Mouse (Mus musculus) hindbrain, embryonic 13.5 days (tissue): Measurements from ENCODE around the gene Grid1. TPM values are rescaled to one million over a fixed set of nuclear protein-coding genes. Genes with fewer than 3 reads are reported as not detected.
A peak's percentile ranks its signal among the peaks of the same experiment; 100 is the strongest.

Experiments used
- ATAC-seq: fragments of 200-750 bp; cut with Nextera tagmentation; 2 replicates; pipeline ENCODE4 v1.8.0; 2017; ENCODE audit warnings: moderate TSS enrichment; ENCODE audit not compliant: low FRiP score
- H3K27ac ChIP-seq: fragments of 300-500 bp; sonication (generic); 2 replicates; pipeline ENCODE4 v1.5.1; 2015; ENCODE audit warnings: inconsistent platforms, mild to moderate bottlenecking, moderate library complexity
- H3K27me3 ChIP-seq: fragments of 300-500 bp; sonication (generic); 2 replicates; pipeline ENCODE4 v1.6.1; 2015; ENCODE audit warnings: mild to moderate bottlenecking, inconsistent platforms
- H3K36me3 ChIP-seq: fragments of 300-500 bp; sonication (generic); 2 replicates; pipeline ENCODE4 v1.6.1; 2015; ENCODE audit warnings: mild to moderate bottlenecking, inconsistent platforms
- H3K4me1 ChIP-seq: fragments of 300-500 bp; sonication (generic); replicated peaks from 2 replicates; pipeline ENCODE4 v1.6.1; 2015; ENCODE audit warnings: inconsistent platforms
- H3K4me2 ChIP-seq: fragments of 300-500 bp; sonication (generic); 2 replicates; pipeline ENCODE4 v1.6.1; 2015; ENCODE audit warnings: inconsistent platforms, mild to moderate bottlenecking, moderate library complexity
- H3K4me3 ChIP-seq: fragments of 300-500 bp; sonication (generic); 2 replicates; pipeline ENCODE4 v1.5.1; 2015; ENCODE audit warnings: mild to moderate bottlenecking, inconsistent platforms
- H3K9ac ChIP-seq: fragments of 300-500 bp; sonication (generic); 2 replicates; pipeline ENCODE4 v1.6.1; 2015; ENCODE audit warnings: mild to moderate bottlenecking, inconsistent platforms
- H3K9me3 ChIP-seq: fragments of 300-500 bp; sonication (generic); 2 replicates; pipeline ENCODE4 v1.6.1; 2016; ENCODE audit warnings: inconsistent platforms
- WGBS: fragments of 180-500 bp; shearing (Covaris S2); methylation state at CpG from one replicate; pipeline ENCODE4 v1.1.7; 2015; 5-methylcytosine and 5-hydroxymethylcytosine counted together
- polyA plus RNA-seq: library from polyadenylated mRNA; unstranded; fragments of >200 nt; fragmentation: Nextera tagmentation; extraction: Ambion mirVana; gene quantifications from 2 replicates; pipeline ENCODE4 v1.2.1, GENCODE M21; 2015

Gene Grid1
- 3.5 and 3.6 TPM in 2 replicates for polyA plus RNA-seq

DNA sequence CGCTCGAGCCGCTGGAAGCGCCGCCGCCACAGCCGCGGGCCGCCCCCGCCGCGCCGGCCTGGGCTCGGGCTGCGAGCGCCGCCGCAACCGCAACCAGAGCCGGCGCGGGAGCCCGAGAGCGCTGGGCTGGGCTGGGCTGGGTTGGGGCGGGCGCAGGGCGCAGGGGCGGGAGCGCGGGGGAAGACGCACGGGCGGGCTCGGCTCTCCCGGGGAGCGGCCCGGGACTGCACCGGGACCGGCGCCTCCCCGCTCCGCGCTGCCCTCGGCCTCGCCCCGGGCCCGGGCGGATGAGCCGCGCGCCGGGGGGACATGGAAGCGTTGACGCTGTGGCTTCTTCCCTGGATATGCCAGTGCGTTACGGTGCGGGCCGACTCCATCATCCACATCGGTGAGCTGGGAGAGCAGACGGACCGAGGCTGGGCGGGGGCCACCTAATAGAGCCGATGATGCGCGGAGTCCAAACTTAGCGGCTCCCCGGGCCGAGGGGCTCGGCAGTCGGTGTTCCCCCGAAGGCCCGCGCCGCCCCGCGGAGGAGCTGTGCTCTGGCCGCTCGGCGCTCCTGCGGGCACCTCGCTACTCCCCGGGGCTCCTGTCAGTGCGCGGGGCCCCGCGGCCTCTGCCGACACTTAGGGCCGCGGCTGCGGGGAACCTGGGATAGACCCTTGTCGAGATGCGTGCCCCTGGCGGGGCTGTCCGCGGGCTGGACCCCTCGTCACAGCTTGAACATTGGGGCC lies at the start of gene Grid1:
TSS of gene Grid1 (plus strand) at position 190 of the 734 bp plus-strand sequence.
- under 1% methylated on average over 78 of the region's 96 CpGs for WGBS
- peak within 1 kb of the TSS; percentile 83 for H3K4me2 ChIP-seq
- ATAC-seq = peak; percentile 70
- H3K9ac ChIP-seq = peak within 1 kb of the TSS; percentile 79
- no peaks in the 10 kb centered on the region for H3K36me3 ChIP-seq
- H3K27ac ChIP-seq = peak within 1 kb of the TSS; percentile 87
- H3K9me3 ChIP-seq = no peaks in the 10 kb centered on the region
- H3K4me3 ChIP-seq = peak within 1 kb of the TSS; percentile 60
- H3K27me3 ChIP-seq = peaks cover 74% of the 10 kb centered on the region
- H3K4me1 ChIP-seq = peaks cover 43% of the 10 kb centered on the region

DNA sequence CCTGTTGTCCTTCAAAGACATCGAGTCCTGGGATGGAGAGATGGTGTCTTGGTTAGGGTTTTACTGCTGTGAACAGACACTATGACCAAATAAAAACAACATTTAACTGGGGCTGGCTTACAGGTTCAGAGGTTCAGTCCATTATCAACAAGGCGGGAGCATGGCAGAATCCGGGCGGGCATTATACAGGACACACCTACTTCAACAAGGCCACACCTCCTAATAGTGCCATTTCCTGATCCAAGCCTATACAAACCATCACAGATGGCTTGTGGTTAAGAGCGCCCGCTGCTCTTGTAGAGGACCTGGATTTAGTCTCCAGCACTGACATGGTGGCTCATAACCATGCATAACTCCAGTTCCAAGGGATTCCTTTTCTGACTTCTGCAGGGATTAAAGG lies 49.4 kb upstream of the Grid1 start:
- no peak overlapping the region for H3K27ac ChIP-seq
- 84% methylated on average over 6 of the region's 6 CpGs for WGBS
- no peak overlapping the region for H3K4me2 ChIP-seq
- H3K9ac ChIP-seq = no peak overlapping the region
- no peaks in the 10 kb centered on the region for H3K36me3 ChIP-seq
- H3K4me1 ChIP-seq = peaks cover 15% of the 10 kb centered on the region
- H3K9me3 ChIP-seq = no peaks in the 10 kb centered on the region
- no peak for ATAC-seq
- no peak overlapping the region for H3K4me3 ChIP-seq
- H3K27me3 ChIP-seq = 0 out of 2 replicates have a peak, but pooled peaks cover 8% of the 10 kb centered on the region

DNA sequence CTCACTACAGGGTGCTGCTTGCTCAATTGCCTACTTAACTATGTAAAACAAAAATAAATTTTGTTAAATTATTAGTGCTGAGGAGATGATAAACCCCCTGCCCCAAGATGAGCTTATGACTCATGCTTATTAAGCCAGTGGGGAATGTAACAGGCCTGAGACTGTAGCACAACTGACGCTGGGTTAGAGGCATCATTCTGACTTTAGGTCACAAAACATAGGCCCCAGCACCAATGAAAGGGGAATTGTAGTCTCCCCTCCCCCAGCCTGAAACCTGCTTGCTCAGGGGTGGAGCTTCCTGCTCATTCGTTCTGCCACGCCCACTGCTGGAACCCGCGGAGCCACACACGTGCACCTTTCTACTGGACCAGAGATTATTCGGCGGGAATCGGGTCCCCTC lies 48.3 kb upstream of the Grid1 start:
- H3K4me3 ChIP-seq = no peak overlapping the region
- 24% methylated on average over 9 of the region's 9 CpGs for WGBS
- peaks cover 15% of the 10 kb centered on the region for H3K4me1 ChIP-seq

DNA sequence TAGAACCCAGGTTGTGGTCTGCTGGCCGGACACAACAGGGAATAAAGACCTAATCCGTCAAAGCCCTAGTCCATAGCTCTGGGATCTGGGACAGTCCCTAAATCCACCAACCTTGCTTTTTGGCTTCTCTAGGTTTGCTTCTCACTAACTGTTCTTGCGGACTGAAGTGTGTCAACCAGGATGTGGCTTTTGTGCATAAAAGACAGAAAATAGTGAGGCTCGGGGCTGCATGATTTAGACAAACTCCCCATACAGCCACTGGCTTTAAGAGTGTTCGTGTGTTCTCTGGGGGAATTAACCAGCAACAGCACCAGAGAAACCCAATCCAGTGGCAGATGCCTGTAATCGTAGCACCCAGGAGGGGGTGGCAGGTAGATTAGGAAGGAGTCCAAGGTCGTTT lies 47.8 kb upstream of the Grid1 start:
- no peaks in the 10 kb centered on the region for H3K36me3 ChIP-seq
- no peak overlapping the region for H3K27ac ChIP-seq
- H3K9me3 ChIP-seq = no peaks in the 10 kb centered on the region
- peaks cover 15% of the 10 kb centered on the region for H3K4me1 ChIP-seq
- H3K9ac ChIP-seq = no peak overlapping the region
- WGBS = 67% methylated on average over 7 of the region's 7 CpGs
- ATAC-seq = no peak
- no peak overlapping the region for H3K4me3 ChIP-seq
- H3K27me3 ChIP-seq = peaks cover 8% of the 10 kb centered on the region; the same call in 1 of the 2 replicates
- no peak overlapping the region for H3K4me2 ChIP-seq

More for the DNA sequence above, 48.3 kb upstream of the Grid1 start:
- Histone ChIP-seq H3K36me3 (no peaks in the 10 kb centered on the region), H3K9ac (no peak overlapping the region), H3K9me3 (no peaks in the 10 kb centered on the region), H3K27ac (no peak overlapping the region), H3K4me2 (no peak overlapping the region), H3K27me3 (0 out of 2 replicates have a peak, but pooled peaks cover 8% of the 10 kb centered on the region)
- no peak for ATAC-seq

DNA sequence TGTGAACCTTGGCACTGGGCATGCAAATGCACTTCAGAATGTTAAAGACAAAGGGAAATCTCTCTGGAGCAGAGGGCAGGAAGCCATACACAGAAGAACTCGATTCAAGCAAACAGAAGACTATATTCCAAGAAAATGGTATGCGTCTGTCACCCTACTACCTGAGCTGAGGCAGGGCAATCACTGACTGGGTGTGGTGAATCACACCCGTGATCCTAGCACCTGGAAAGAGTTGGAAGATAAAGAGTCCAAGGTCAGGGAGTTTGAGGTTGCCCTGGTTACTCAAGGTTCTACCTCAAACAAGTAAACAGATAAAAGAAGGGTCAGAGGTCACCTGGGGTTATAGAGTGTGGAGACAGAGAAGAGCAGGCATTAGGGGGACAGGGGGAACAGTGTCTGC lies 46.2 kb upstream of the Grid1 start:
- ATAC-seq = no peak
- Histone ChIP-seq H3K27me3 (peaks cover 14% of the 10 kb centered on the region; the same call in 1 of the 2 replicates), H3K4me2 (no peak overlapping the region), H3K9me3 (no peaks in the 10 kb centered on the region), H3K36me3 (no peaks in the 10 kb centered on the region), H3K4me1 (peaks cover 11% of the 10 kb centered on the region), H3K27ac (no peak overlapping the region), H3K4me3 (no peak overlapping the region), H3K9ac (no peak overlapping the region)
- WGBS = 80% methylated on average over 3 of the region's 3 CpGs

DNA sequence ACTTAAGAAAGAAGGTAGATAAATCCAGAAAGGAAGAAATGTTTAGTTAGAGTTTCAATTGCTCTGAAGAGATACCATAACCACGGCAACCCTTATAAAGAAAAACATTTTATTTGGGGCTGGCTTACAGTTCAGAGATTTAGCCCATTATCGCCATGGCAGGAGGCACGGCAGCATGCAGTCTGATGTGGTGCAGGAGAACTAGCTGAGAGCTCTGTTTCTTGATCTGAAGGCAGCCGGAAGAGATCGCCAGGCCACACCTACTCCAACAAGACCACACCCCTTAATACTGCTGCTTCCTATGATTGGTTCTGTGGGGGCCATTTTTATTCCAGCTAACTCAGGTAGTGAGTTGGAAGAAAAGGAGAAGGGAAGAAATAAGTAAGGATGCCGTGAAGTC lies 45.7 kb upstream of the Grid1 start:
- ATAC-seq = no peak
- H3K4me2 ChIP-seq = no peak overlapping the region
- H3K36me3 ChIP-seq = no peaks in the 10 kb centered on the region
- H3K9ac ChIP-seq = no peak overlapping the region
- no peaks in the 10 kb centered on the region for H3K9me3 ChIP-seq
- peaks cover 14% of the 10 kb centered on the region; the same call in 1 of the 2 replicates for H3K27me3 ChIP-seq
- H3K27ac ChIP-seq = no peak overlapping the region
- 82% methylated on average over 6 of the region's 6 CpGs for WGBS
- peaks cover 6% of the 10 kb centered on the region for H3K4me1 ChIP-seq
- no peak overlapping the region for H3K4me3 ChIP-seq

DNA sequence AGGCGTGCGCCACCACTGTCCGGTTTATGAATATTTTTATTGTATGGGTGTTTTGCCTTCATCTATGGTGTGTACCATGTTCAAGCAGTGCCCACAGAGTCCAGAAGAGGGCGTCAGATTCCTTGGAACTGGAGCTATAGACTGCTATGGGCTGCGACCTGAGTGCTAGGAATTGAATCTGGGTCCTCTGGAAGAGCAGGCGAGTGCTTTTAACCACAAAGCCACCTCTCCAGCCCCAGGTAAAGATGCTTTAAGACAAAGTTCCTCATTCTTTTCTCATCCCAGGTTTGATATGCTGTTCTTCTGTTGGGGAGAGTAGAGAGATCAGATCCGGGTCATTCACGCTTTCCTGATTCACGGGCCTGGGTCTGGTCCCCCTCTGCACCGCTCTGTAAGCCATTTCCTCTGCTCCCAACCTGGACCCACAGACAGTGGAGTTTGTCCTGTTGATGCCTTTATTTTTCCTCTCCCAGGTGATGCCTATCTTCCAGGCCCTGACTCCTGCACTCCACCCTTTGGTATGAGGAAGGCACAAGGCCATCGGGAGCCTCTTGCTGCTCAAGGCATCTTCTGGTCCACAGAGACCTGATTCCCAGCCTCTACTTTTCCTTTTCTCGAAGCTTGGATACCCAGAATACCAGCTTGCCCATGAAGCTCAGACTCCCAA lies 43.1 kb upstream of the Grid1 start:
- 86% methylated on average over 12 of the region's 12 CpGs for WGBS
- peaks cover 6% of the 10 kb centered on the region; the same call in 1 of the 2 replicates for H3K27me3 ChIP-seq
- no peaks in the 10 kb centered on the region for H3K4me1 ChIP-seq
- no peak overlapping the region for H3K4me3 ChIP-seq
- H3K4me2 ChIP-seq = no peak overlapping the region
- no peak for ATAC-seq
- H3K36me3 ChIP-seq = no peaks in the 10 kb centered on the region
- H3K27ac ChIP-seq = no peak overlapping the region
- no peak overlapping the region for H3K9ac ChIP-seq
- H3K9me3 ChIP-seq = no peaks in the 10 kb centered on the region

DNA sequence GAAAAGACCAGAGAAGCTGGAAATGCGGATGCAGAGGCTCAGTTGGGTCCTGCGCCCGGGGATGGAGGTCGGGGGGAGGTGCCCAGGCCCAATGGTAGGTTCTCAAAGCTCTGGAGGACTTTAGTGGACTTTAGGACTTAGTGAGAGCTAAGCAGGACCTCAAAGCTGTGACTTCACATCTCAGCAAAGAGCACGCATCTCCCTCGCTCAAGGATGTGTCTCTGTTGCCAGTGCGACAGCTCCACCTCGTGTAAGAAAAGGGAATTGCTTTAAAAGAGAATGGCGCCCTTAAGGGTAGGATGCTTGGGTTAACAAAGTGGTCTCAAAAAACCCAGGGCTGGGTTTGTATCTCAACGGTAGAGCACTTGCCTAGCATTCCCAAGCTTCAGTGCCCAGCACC lies 42.1 kb upstream of the Grid1 start:
- Histone ChIP-seq H3K9me3 (no peaks in the 10 kb centered on the region), H3K4me3 (no peak overlapping the region), H3K4me2 (no peak overlapping the region), H3K9ac (no peak overlapping the region), H3K4me1 (no peaks in the 10 kb centered on the region), H3K36me3 (no peaks in the 10 kb centered on the region), H3K27me3 (peaks cover 6% of the 10 kb centered on the region; the same call in 1 of the 2 replicates), H3K27ac (no peak overlapping the region)
- ATAC-seq = peak; percentile 60
- 17% methylated on average over 10 of the region's 10 CpGs for WGBS

DNA sequence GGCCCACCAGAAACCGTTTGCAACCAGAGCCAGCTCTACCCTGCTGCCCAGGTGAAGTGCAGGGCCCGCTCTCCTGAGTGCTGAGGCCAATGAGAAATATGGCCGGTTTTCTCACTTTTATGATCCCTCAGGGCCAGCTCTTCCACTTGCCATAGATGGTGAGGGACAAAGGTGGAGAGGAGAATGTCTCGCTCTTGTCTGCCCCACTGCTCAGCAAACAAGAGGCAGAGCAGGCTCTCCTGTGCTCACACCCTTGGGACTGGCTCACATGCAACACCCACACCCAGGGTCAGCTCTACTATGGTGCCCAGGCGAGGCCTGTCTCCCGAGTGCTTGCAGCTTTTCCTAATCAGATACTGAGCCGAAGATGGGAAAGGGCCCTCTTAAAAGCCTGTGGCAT lies 41.1 kb upstream of the Grid1 start:
- Histone ChIP-seq H3K4me1 (no peaks in the 10 kb centered on the region), H3K4me2 (no peak overlapping the region), H3K36me3 (no peaks in the 10 kb centered on the region), H3K27ac (no peak overlapping the region), H3K9ac (no peak overlapping the region), H3K27me3 (peaks cover 6% of the 10 kb centered on the region; the same call in 1 of the 2 replicates), H3K9me3 (no peaks in the 10 kb centered on the region), H3K4me3 (no peak overlapping the region)
- WGBS = 89% methylated on average over 7 of the region's 7 CpGs
- no peak for ATAC-seq

DNA sequence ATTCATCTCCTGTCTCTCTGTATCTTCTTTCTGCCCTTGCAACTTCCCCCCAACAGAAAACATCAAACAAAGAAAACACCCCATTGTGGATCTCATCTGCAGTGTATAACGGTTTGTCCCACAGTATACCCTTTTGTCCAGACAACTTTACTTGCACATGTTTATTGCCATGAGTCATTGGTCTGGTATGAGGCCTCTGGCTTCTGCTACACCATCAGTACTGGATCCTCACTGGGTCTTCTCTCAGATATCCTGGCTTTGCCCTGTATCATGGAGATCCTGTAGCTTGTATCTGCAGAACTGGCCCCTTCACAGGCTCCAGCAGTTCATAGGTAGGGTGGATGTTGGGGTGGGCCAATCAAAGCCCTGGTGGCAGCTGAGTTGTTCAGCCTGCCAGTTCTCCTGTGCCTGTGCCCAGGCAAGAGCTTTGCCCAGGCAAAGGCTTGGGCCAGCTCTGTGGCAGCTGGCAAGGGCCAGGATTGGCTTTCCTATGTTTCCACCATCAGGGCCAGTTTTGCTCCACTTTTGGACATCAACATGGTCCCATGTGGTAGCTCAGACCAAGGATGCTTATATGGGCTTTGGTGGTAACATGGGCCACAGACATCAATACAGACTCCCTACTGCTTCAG lies 26.4 kb upstream of the Grid1 start:
- Histone ChIP-seq H3K4me1 (no peaks in the 10 kb centered on the region), H3K27ac (no peak overlapping the region), H3K36me3 (no peaks in the 10 kb centered on the region), H3K4me3 (no peak overlapping the region), H3K27me3 (no peaks in the 10 kb centered on the region), H3K9me3 (no peaks in the 10 kb centered on the region; the same call in 1 of the 2 replicates), H3K9ac (no peak overlapping the region), H3K4me2 (no peak overlapping the region)
- ATAC-seq = no peak
- 79% methylated on average over 1 of the region's 1 CpGs for WGBS

DNA sequence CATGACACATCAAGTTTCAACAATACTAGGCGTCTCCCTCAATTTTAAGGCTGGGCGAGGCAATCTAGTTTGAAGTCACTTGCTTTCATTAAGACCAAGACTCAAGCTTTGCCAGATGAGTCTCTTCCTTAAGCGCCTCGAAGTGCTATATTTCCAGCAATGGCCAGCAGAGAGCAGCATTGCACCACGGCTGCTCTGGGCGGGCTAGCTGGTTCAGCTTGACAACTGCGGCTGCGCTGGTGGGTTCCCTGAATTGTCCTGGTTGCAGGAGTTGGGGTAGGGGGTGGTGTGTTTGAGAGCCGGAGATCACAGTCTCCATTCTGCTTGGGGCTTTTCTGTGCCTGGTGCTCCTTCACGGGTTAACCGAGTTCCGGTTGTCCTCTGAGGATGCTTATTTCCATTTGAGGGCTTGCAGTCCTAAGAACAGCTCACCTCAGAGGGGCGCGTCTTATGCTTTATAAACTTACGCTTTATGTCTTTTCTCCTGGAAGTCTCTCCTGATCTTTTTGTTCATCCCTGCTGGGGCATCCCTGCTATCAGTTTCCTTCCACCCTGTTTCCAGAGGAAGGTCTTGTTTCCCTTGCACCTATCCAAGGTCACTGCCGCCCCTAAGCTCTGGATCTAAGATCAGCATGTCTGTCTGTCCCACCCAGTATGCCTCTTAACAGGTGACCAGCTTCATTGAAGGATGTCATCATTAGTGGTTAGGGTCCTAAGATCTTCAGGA lies 9.0 kb upstream of the Grid1 start:
- Histone ChIP-seq H3K9ac (no peak overlapping the region), H3K27ac (no peak overlapping the region), H3K4me3 (0 out of 2 replicates have a peak overlapping the region, but pooled peaks have one; percentile 17), H3K27me3 (peaks cover 27% of the 10 kb centered on the region), H3K4me2 (peak overlapping the region; percentile 48), H3K4me1 (no peaks in the 10 kb centered on the region), H3K36me3 (no peaks in the 10 kb centered on the region), H3K9me3 (no peaks in the 10 kb centered on the region)
- ATAC-seq = peak; percentile 90
- WGBS = 21% methylated on average over 16 of the region's 16 CpGs

DNA sequence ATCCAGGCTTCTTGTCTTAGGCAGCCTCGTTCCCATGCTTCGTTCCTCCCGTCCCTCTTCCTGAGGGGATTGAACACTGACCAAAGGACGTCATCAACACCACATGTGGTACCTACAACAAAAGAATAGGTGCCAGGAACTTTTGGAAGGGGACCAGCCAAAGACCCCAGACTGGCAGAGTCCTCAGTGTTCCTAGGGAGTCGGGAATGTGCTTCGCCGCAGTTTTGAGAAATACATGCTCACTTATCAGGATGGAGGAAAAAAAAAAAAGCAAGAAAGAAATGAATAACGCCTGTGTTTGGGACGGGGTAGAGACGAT lies 8.5 kb upstream of the Grid1 start:
- no peak overlapping the region for H3K9ac ChIP-seq
- 75% methylated on average over 10 of the region's 10 CpGs for WGBS
- H3K4me1 ChIP-seq = no peaks in the 10 kb centered on the region
- peaks cover 32% of the 10 kb centered on the region for H3K27me3 ChIP-seq
- no peak overlapping the region for H3K4me3 ChIP-seq
- H3K9me3 ChIP-seq = no peaks in the 10 kb centered on the region
- H3K36me3 ChIP-seq = no peaks in the 10 kb centered on the region
- no peak overlapping the region for H3K4me2 ChIP-seq
- no peak overlapping the region for H3K27ac ChIP-seq
- no peak for ATAC-seq
